Mouse (Mus musculus): ENCODE measurements around the gene Sort1. TPM values are rescaled to one million over a fixed set of nuclear protein-coding genes. Genes with fewer than 3 reads are reported as not detected.

Gene Sort1
- total and polyA plus RNA-seq, 2 experiments from 2014 or later, result 12.7 to 80.3 TPM

- no peak for ATAC-seq (ENCODE audit: low FRiP score)
- no peak overlapping the region for H3K9ac ChIP-seq (replicated peaks; ENCODE audit: low read length, poor library complexity, severe bottlenecking)
- no peak overlapping the region for H3K4me3 ChIP-seq (ENCODE audit: low read depth, low read length)
- TF ChIP-seq CTCF (IDR thresholded peaks at IDR 0.05), result no peak
- no peak for DNase-seq (ENCODE audit: low spot score)
- no peaks in the 10 kb centered on the region for H3K4me1 ChIP-seq (ENCODE audit: insufficient read depth, low read length)
- H3K27me3 ChIP-seq (ENCODE audit: insufficient read depth, low read length), result no peaks in the 10 kb centered on the region
- H3K36me3 ChIP-seq (ENCODE audit: insufficient read depth, low read length), result no peaks in the 10 kb centered on the region
- no peak overlapping the region for H3K27ac ChIP-seq (ENCODE audit: low read depth, low read length)
- no peaks in the 10 kb centered on the region for H3K9me3 ChIP-seq (ENCODE audit: low read length)
- no peak overlapping the region for H3K4me2 ChIP-seq (ENCODE audit: low read depth, low read length, poor library complexity, severe bottlenecking)
- 83% methylated on average over 3 of the region's 3 CpGs for WGBS
These were observed 88.8 kb downstream of the Sort1 start for GRCm38 (mm10) chr3:108372691-108373090.

GRCm38 (mm10) chr3:108378875-108379663 is 95.2 kb downstream of the Sort1 start:
- Histone ChIP-seq H3K4me2 (ENCODE audit: low read depth, low read length, poor library complexity, severe bottlenecking) (no peak overlapping the region), H3K36me3 (ENCODE audit: insufficient read depth, low read length) (no peaks in the 10 kb centered on the region), H3K4me1 (ENCODE audit: insufficient read depth, low read length) (no peaks in the 10 kb centered on the region), H3K27me3 (ENCODE audit: insufficient read depth, low read length) (no peaks in the 10 kb centered on the region), H3K9me3 (ENCODE audit: low read length) (no peaks in the 10 kb centered on the region), H3K27ac (ENCODE audit: low read depth, low read length) (no peak overlapping the region), H3K4me3 (ENCODE audit: low read depth, low read length) (no peak overlapping the region), H3K9ac (replicated peaks; ENCODE audit: low read length, poor library complexity, severe bottlenecking) (no peak overlapping the region)
- WGBS, result 72% methylated on average over 7 of the region's 7 CpGs
- TF ChIP-seq CTCF (IDR thresholded peaks at IDR 0.05), result no peak
- DNase-seq (ENCODE audit: low spot score) (peak; percentile 33), ATAC-seq (ENCODE audit: low FRiP score) (no peak)

GRCm38 (mm10) chr3:108380695-108381094 is 96.8 kb downstream of the Sort1 start:
- no peaks in the 10 kb centered on the region for H3K36me3 ChIP-seq (ENCODE audit: insufficient read depth, low read length)
- no peak overlapping the region for H3K4me2 ChIP-seq (ENCODE audit: low read depth, low read length, poor library complexity, severe bottlenecking)
- H3K27ac ChIP-seq (ENCODE audit: low read depth, low read length), result no peak overlapping the region
- H3K9me3 ChIP-seq (ENCODE audit: low read length), result no peaks in the 10 kb centered on the region
- no peak overlapping the region for H3K9ac ChIP-seq (replicated peaks; ENCODE audit: low read length, poor library complexity, severe bottlenecking)
- WGBS, result 77% methylated on average over 6 of the region's 6 CpGs
- no peaks in the 10 kb centered on the region for H3K4me1 ChIP-seq (ENCODE audit: insufficient read depth, low read length)
- no peak overlapping the region for H3K4me3 ChIP-seq (ENCODE audit: low read depth, low read length)
- TF ChIP-seq CTCF (IDR thresholded peaks at IDR 0.05), result peak; percentile 63
- DNase-seq (ENCODE audit: low spot score) (no peak), ATAC-seq (ENCODE audit: low FRiP score) (no peak)
- H3K27me3 ChIP-seq (ENCODE audit: insufficient read depth, low read length), result no peaks in the 10 kb centered on the region

- Histone ChIP-seq H3K27me3 (ENCODE audit: insufficient read depth, low read length) (no peaks in the 10 kb centered on the region), H3K27ac (ENCODE audit: low read depth, low read length) (no peak overlapping the region), H3K9me3 (ENCODE audit: low read length) (no peaks in the 10 kb centered on the region), H3K4me3 (ENCODE audit: low read depth, low read length) (no peak overlapping the region), H3K36me3 (ENCODE audit: insufficient read depth, low read length) (no peaks in the 10 kb centered on the region), H3K9ac (replicated peaks; ENCODE audit: low read length, poor library complexity, severe bottlenecking) (no peak overlapping the region), H3K4me2 (ENCODE audit: low read depth, low read length, poor library complexity, severe bottlenecking) (no peak overlapping the region), H3K4me1 (ENCODE audit: insufficient read depth, low read length) (no peaks in the 10 kb centered on the region)
- ATAC-seq (ENCODE audit: low FRiP score) (no peak), DNase-seq (ENCODE audit: low spot score) (no peak)
- WGBS, result 79% methylated on average over 14 of the region's 14 CpGs
- TF ChIP-seq CTCF (IDR thresholded peaks at IDR 0.05), result no peak
These were observed 98.3 kb downstream of the Sort1 start for GRCm38 (mm10) chr3:108381945-108382875.

- no peaks in the 10 kb centered on the region for H3K4me1 ChIP-seq (ENCODE audit: insufficient read depth, low read length)
- H3K9ac ChIP-seq (replicated peaks; ENCODE audit: low read length, poor library complexity, severe bottlenecking), result peak within 1 kb of the TSS; percentile 57
- ATAC-seq (ENCODE audit: low FRiP score), result peak; percentile 88
These were observed 99.8 kb downstream of the Sort1 start, which contains the start of gene Psrc1 for GRCm38 (mm10) chr3:108383485-108384354. Gene Psrc1 (plus strand): TSS chr3:108383839.

More at GRCm38 (mm10) chr3:108383485-108384354, 99.8 kb downstream of the Sort1 start, which contains the start of gene Psrc1:
- Histone ChIP-seq H3K36me3 (ENCODE audit: insufficient read depth, low read length) (no peaks in the 10 kb centered on the region), H3K27ac (ENCODE audit: low read depth, low read length) (no peak within 1 kb of the TSS), H3K9me3 (ENCODE audit: low read length) (no peaks in the 10 kb centered on the region), H3K4me2 (ENCODE audit: low read depth, low read length, poor library complexity, severe bottlenecking) (peak within 1 kb of the TSS; percentile 75), H3K27me3 (ENCODE audit: insufficient read depth, low read length) (no peaks in the 10 kb centered on the region), H3K4me3 (ENCODE audit: low read depth, low read length) (peak within 1 kb of the TSS; percentile 62)
- under 1% methylated on average over 44 of the region's 44 CpGs for WGBS
- DNase-seq (ENCODE audit: low spot score), result peak; percentile 91
- TF ChIP-seq CTCF (IDR thresholded peaks at IDR 0.05), result no peak
